Mouse (Mus musculus): ENCODE measurements around the gene Fyb2.

- TF ChIP-seq CTCF (IDR thresholded peaks at IDR 0.05; ENCODE audit: low read depth, low read length), result no peak
- TF ChIP-seq GATA1 (IDR thresholded peaks at IDR 0.05; ENCODE audit: borderline replicate concordance, low read length), result no peak
- TF ChIP-seq TAL1 (conservative IDR thresholded peaks at IDR 0.05; ENCODE audit: low read depth, low read length), result no peak
- no peak for TF ChIP-seq GATA2 (IDR thresholded peaks at IDR 0.05; ENCODE audit: borderline replicate concordance, low read depth, low read length)
- TF ChIP-seq POLR2AphosphoS5 (IDR thresholded peaks at IDR 0.05; ENCODE audit: insufficient replicate concordance, low read depth, low read length), result no peak
Observed at GRCm38 (mm10) chr4:105031104-105031503, 117.8 kb downstream of the Fyb2 start.
